Mouse (Mus musculus) C2C12 (cell line): Measurements from ENCODE around the gene Gm28308. TPM values are rescaled to one million over a fixed set of nuclear protein-coding genes. Genes with fewer than 3 reads are reported as not detected.

ENCODE experiments used
- H3K27me3 ChIP-seq: one replicate; pipeline ENCODE4 v1.6.1; 2011; ENCODE audit not compliant: control insufficient read depth, insufficient read depth, insufficient read length
- H3K36me3 ChIP-seq: one replicate; pipeline ENCODE4 v1.6.1; 2011; ENCODE audit not compliant: control insufficient read depth, insufficient read depth
- H3K4me3 ChIP-seq: one replicate; pipeline ENCODE4 v1.5.1; 2011; ENCODE audit warnings: mild to moderate bottlenecking, control low read depth; ENCODE audit not compliant: poor library complexity, insufficient read depth, severe bottlenecking
- H3K79me2 ChIP-seq: one replicate; pipeline ENCODE4 v1.6.1; 2011; ENCODE audit not compliant: control insufficient read depth, insufficient read depth
- H3K79me3 ChIP-seq: one replicate; pipeline ENCODE4 v1.6.1; 2011; ENCODE audit warnings: low read depth, control low read depth
- H3ac ChIP-seq: one replicate; pipeline ENCODE3; 2011; ENCODE audit warnings: low read depth; ENCODE audit not compliant: control insufficient read depth, insufficient read length
- CEBPB ChIP-seq: IDR thresholded peaks from one replicate; pipeline ENCODE4 v1.6.1; 2011; ENCODE audit warnings: low read depth, mild to moderate bottlenecking, control low read depth, moderate library complexity
- CTCF ChIP-seq: IDR thresholded peaks from one replicate; pipeline ENCODE4 v1.5.1; 2011; ENCODE audit not compliant: control insufficient read depth, insufficient read depth, insufficient read length
- FOSL1 ChIP-seq: IDR thresholded peaks from one replicate; pipeline ENCODE4 v1.8.0; 2011; ENCODE audit warnings: mild to moderate bottlenecking, low read length; ENCODE audit not compliant: poor library complexity, insufficient read depth, severe bottlenecking
- MAX ChIP-seq: IDR thresholded peaks from one replicate; pipeline ENCODE4 v1.6.1; 2011; ENCODE audit warnings: mild to moderate bottlenecking, control low read depth
- MYOD1 ChIP-seq: IDR thresholded peaks from one replicate; pipeline ENCODE4 v1.6.1; 2011; ENCODE audit warnings: low read depth; ENCODE audit not compliant: control insufficient read depth, insufficient read length
- MYOG ChIP-seq: IDR thresholded peaks from one replicate; pipeline ENCODE4 v1.6.1; 2011; ENCODE audit not compliant: control insufficient read depth, insufficient read length; ENCODE audit errors: extremely low read depth
- USF1 ChIP-seq: IDR thresholded peaks from one replicate; pipeline ENCODE4 v1.6.1; 2011; ENCODE audit warnings: low read depth, mild to moderate bottlenecking, control low read depth, moderate library complexity
- polyA plus RNA-seq: library from polyadenylated mRNA; unstranded; fragments of >200 nt; fragmentation: generic; extraction: Trizol; gene quantifications from one replicate; pipeline ENCODE4 v1.2.1, GENCODE M21; 2012; ENCODE audit warnings: missing spikeins

Gm28308 gene
- polyA plus RNA-seq, 1 experiment = 0.75 TPM

DNA sequence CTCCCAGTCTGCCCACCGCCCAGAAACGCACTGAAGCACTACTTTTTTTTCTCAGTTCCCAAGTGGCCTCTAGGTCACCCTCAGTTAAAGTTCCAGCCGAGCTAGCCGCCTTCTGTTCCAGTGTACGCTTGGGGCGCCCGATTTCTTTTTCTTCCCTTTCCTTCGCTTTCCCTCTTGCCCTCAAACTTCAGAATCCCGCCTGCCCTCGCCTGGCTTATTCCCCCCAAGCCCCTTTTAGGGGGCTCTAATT, 10.1 kb downstream of the Gm28308 start:
- TF ChIP-seq MYOD1 = no peak
- TF ChIP-seq FOSL1 = no peak
- TF ChIP-seq MYOG = no peak
- TF ChIP-seq CEBPB = no peak
- no peak for TF ChIP-seq MAX
- no peak for TF ChIP-seq CTCF
- no peak for TF ChIP-seq USF1
- H3ac ChIP-seq = no peak overlapping the region
- H3K36me3 ChIP-seq = peaks cover 46% of the 10 kb centered on the region
- no peak overlapping the region for H3K4me3 ChIP-seq
- H3K27me3 ChIP-seq = no peaks in the 10 kb centered on the region
- H3K79me2 ChIP-seq = peaks cover 12% of the 10 kb centered on the region
- H3K79me3 ChIP-seq = peaks cover 2% of the 10 kb centered on the region

DNA sequence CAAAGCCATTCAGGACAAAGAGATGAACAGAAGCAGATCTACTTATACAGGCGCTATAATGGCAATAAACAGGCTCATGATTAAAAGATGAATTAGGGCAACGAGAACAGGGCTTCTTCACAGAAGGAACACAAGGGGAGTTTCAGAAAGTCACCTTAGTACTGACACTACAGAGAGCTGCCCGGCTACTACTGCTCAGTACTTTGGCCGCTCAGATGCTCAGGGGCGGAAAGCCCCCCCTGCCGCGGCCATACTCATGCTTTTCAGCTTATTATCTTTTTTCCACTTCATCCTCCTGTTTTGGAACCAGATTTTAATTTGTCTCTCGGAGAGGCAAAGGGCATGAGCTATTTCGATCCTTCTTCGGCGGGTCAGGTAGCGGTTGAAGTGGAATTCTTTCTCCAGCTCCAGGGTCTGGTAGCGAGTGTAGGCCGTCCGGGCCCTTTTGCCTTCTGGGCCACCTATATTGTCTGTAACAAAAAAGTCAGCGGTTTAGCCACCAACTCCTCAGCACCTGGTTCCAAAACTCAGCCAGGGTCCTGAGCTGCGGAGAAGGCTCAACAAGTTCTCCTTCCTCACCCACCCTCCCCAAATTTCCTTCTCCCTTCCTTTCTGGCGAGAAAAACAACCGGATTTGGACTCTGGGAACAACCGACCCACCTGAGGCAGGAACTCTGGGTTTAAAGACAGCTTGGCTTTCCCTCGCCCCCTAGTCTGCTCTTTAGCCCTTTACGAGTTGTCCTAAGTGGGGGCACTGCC, 10.6 kb downstream of the Gm28308 start:
- H3K27me3 ChIP-seq = no peaks in the 10 kb centered on the region
- H3K36me3 ChIP-seq = peaks cover 46% of the 10 kb centered on the region
- no peaks in the 10 kb centered on the region for H3K79me3 ChIP-seq
- TF ChIP-seq USF1 = no peak
- no peak for TF ChIP-seq CEBPB
- TF ChIP-seq CTCF = no peak
- TF ChIP-seq MYOD1 = no peak
- TF ChIP-seq MYOG = no peak
- no peak for TF ChIP-seq MAX
- TF ChIP-seq FOSL1 = no peak
- no peak overlapping the region for H3K4me3 ChIP-seq
- H3K79me2 ChIP-seq = peaks cover 7% of the 10 kb centered on the region
- no peak overlapping the region for H3ac ChIP-seq

GRCm38 (mm10) chr6:52201269-52201668, 11.9 kb downstream of the Gm28308 start:
- H3K27me3 ChIP-seq = no peaks in the 10 kb centered on the region
- no peaks in the 10 kb centered on the region for H3K79me2 ChIP-seq
- H3K79me3 ChIP-seq = no peaks in the 10 kb centered on the region
- peaks cover 34% of the 10 kb centered on the region for H3K36me3 ChIP-seq
- no peak overlapping the region for H3K4me3 ChIP-seq
- H3ac ChIP-seq = no peak overlapping the region
- TF ChIP-seq CEBPB = no peak
- no peak for TF ChIP-seq CTCF
- TF ChIP-seq FOSL1 = no peak
- no peak for TF ChIP-seq MYOG
- no peak for TF ChIP-seq MYOD1
- TF ChIP-seq MAX = no peak
- no peak for TF ChIP-seq USF1

DNA sequence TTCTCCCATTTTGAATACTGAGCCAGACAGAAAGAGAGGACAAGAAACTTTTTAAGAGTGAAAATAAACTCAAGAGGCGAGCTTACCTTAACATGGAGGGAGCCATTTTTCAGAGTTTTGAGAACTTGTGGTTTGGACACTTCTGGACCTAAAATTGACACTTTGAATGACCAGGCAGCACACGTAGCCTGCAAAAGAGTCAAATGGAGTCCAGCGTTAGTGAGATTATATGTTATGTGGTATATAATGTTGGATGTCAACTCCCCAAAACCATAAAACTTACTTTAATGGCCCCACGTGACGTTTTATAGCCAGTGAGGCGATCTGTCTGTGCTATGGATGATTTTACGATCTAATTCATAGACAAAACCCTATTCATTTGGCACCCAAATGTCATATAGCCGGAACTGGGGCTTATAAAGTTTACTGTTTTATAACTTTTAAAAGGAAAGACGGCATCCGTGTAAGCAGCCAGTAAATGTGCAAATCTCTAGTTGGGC, 12.3 kb downstream of the Gm28308 start:
- Histone ChIP-seq H3K79me2 (no peaks in the 10 kb centered on the region), H3K4me3 (no peak overlapping the region), H3K79me3 (no peaks in the 10 kb centered on the region), H3K27me3 (no peaks in the 10 kb centered on the region), H3ac (no peak overlapping the region), H3K36me3 (peaks cover 29% of the 10 kb centered on the region)
- TF ChIP-seq CTCF (no peak), USF1 (no peak), MYOG (no peak), FOSL1 (no peak), MYOD1 (no peak)

DNA sequence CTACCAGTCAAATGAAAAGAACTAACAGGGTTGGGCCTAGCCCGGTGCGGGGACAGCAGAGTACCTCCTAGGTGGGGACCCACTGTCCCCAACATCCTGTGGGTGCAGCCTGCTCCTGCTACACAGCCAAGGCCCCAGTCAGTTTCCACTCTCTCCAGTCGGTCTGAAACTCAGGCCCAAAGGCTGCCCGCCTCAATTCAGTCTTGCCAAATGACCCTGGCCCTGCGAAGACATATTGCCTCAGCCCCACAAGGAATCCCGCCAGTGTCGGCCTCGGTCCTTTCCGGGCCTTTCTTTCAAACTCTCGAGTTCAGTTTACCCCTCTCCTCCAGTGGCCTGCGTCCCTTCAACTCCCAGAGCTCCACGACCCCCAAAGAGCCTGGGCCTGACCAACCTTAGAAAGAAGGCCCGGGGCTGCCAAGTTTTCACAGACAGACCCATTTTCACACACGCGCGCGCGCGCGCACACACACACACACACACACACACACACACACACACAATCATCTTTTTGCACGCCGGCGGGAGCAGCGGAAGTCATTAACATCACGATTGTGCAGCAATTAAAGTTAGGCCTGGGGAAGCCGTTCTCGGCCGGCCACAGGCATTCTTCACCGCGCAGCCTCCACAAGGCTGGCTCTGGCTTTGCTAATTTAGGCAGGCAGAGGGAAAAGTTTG, 12.9 kb downstream of the Gm28308 start:
- peaks cover 23% of the 10 kb centered on the region for H3K36me3 ChIP-seq
- H3K79me3 ChIP-seq = no peaks in the 10 kb centered on the region
- H3K27me3 ChIP-seq = no peaks in the 10 kb centered on the region
- H3K79me2 ChIP-seq = no peaks in the 10 kb centered on the region
- H3ac ChIP-seq = no peak overlapping the region
- H3K4me3 ChIP-seq = no peak overlapping the region
- no peak for TF ChIP-seq CTCF
- no peak for TF ChIP-seq CEBPB
- TF ChIP-seq MYOG = no peak
- no peak for TF ChIP-seq MYOD1
- TF ChIP-seq FOSL1 = no peak
- TF ChIP-seq USF1 = no peak
- no peak for TF ChIP-seq MAX

- TF ChIP-seq MYOD1 (no peak), USF1 (no peak), FOSL1 (no peak), CTCF (no peak), MAX (no peak), MYOG (no peak), CEBPB (no peak)
- Histone ChIP-seq H3ac (no peak overlapping the region), H3K27me3 (no peaks in the 10 kb centered on the region), H3K79me2 (no peaks in the 10 kb centered on the region), H3K4me3 (no peak overlapping the region), H3K79me3 (no peaks in the 10 kb centered on the region), H3K36me3 (peaks cover 9% of the 10 kb centered on the region)
Measured at GRCm38 (mm10) chr6:52197271-52197670, 15.9 kb downstream of the Gm28308 start.
